Mouse (Mus musculus) inflammation-experienced regulatory T-cells, adult 16 weeks (primary cell): ENCODE results near the gene Klk13. TPM values are rescaled to one million over a fixed set of nuclear protein-coding genes. Genes with fewer than 3 reads are reported as not detected.

Source experiments
- polyA plus RNA-seq: library from polyadenylated mRNA; unstranded; fragments of 100-300 nt; shearing (Covaris generic); gene quantifications from one replicate; pipeline ENCODE4 v1.2.1, GENCODE M21; 2017

Klk13 gene
- polyA plus RNA-seq, result not detected

GRCm38 (mm10) chr7:43712267-43712666 is at the start of gene Klk13:
Klk13 (plus strand) TSS chr7:43712567.

GRCm38 (mm10) chr7:43671809-43672580 is 40.4 kb upstream of the Klk13 start, which contains the start of gene Ctu1:
Ctu1 (plus strand) TSS chr7:43672016.

DNA sequence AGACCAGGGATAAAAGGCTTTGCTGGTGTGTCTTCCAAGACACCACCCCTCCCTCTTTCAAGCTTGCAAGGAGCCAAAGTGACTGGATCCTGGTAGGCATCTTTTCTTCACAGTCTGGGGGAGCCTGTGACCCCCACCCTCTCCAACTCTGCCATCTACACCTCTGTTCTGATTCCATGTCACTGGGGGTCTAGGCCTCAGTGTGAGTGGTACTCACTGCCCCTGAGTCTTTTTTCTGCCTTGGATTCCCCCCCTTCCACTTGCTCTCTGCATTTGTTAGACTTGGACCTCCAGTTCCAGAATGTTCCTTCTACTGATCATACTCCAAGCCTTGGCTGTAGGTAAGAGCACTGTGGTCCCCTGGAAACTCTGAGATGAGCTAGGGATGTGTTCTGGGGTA is 22.2 kb upstream of the Klk13 start, which contains the start of gene Klk14:
Gene Klk14 (plus strand): TSS at position 301 of the 400 bp plus-strand sequence.

DNA sequence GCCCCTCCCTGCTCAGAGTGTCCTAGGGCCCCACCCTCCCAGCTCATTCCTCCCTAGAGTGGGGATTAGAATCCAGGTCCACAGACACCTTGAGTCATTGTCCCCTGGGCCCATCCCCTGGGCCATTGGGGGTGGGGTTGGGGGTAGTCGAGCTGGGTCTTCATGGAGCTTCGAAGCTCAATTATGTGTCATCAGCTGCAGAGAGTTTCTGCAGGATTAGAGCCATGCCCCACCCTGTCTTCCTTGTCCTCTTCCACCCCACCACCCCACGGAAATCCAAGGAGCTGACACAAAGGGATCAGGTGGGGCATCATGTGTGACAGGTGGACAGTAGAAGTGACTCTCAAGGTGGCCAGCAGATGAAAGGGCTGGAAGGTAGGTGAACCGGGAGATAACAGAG is 56.2 kb downstream of the Klk13 start, which contains the start of gene Klk12:
Gene Klk12 (plus strand): TSS at position 301 of the 400 bp plus-strand sequence.

GRCm38 (mm10) chr7:43774364-43774763 is 62.0 kb downstream of the Klk13 start, which contains the start of gene Klk11:
Klk11 (plus strand) TSS chr7:43774604.

Other genes starting within 250 kb of the Klk13 start
- 8.1 TPM for gene Vsig10l, start 249.4 kb upstream of the Klk13 start, polyA plus RNA-seq
- gene Iglon5, start 222.5 kb upstream of the Klk13 start, polyA plus RNA-seq, result 0.29 TPM
- not detected for gene 4931406B18Rik, start 206.6 kb upstream of the Klk13 start, polyA plus RNA-seq
- 0.27 TPM for gene Cd33, start 168.1 kb upstream of the Klk13 start, polyA plus RNA-seq
- 6.2 TPM for gene Zfp658, start 150.3 kb upstream of the Klk13 start, polyA plus RNA-seq
- gene Zfp719, start 133.0 kb upstream of the Klk13 start, polyA plus RNA-seq, result 15.6 TPM
- gene Zfp819, start 105.4 kb upstream of the Klk13 start, polyA plus RNA-seq, result not detected
- gene Ceacam18, start 77.9 kb upstream of the Klk13 start, polyA plus RNA-seq, result not detected
- 1.8 TPM for gene Siglece, start 52.4 kb upstream of the Klk13 start, polyA plus RNA-seq
- gene Ctu1, start 40.6 kb upstream of the Klk13 start, polyA plus RNA-seq, result 5.2 TPM
- not detected for gene Klk14, start 22.1 kb upstream of the Klk13 start, polyA plus RNA-seq
- not detected for gene Klk12, start 56.3 kb downstream of the Klk13 start, polyA plus RNA-seq
- gene Klk11, start 62.0 kb downstream of the Klk13 start, polyA plus RNA-seq, result not detected
- gene Klk10, start 68.5 kb downstream of the Klk13 start, polyA plus RNA-seq, result 0.21 TPM
- 0.99 TPM for gene Klk9, start 79.3 kb downstream of the Klk13 start, polyA plus RNA-seq
- gene Klk8, start 85.0 kb downstream of the Klk13 start, polyA plus RNA-seq, result 109 TPM
- gene Klk7, start 98.7 kb downstream of the Klk13 start, polyA plus RNA-seq, result not detected
- gene Klk6, start 111.9 kb downstream of the Klk13 start, polyA plus RNA-seq, result not detected
- gene Klk5, start 129.4 kb downstream of the Klk13 start, polyA plus RNA-seq, result not detected
- not detected for gene Klk4, start 168.6 kb downstream of the Klk13 start, polyA plus RNA-seq
- gene Klk15, start 221.2 kb downstream of the Klk13 start, polyA plus RNA-seq, result 0.51 TPM
- gene Klk1b8, start 238.1 kb downstream of the Klk13 start, polyA plus RNA-seq, result not detected